Mouse (Mus musculus) left cerebral cortex, postnatal 25 days (tissue): ENCODE measurements at regions not wholly inside any gene's neighbourhood (a gene's known extent, or its start where the extent isn't known, plus 50 kb on each side); places are given as distances from the start of the nearest gene placed in this dataset.

Experiments
- DNase-seq, 2 experiments: peaks; one replicate each; pipeline ENCODE4 v3.0.0; 2022; ENCODE audit warnings: low spot score in 2 of 2, mixed read lengths in 1 of 2
- intact Hi-C: fragments of 180-260 bp; cut with DNase I; formaldehyde crosslinking; loops from one replicate; pipeline ENCODE4 v1.15.1; 2025

DNA sequence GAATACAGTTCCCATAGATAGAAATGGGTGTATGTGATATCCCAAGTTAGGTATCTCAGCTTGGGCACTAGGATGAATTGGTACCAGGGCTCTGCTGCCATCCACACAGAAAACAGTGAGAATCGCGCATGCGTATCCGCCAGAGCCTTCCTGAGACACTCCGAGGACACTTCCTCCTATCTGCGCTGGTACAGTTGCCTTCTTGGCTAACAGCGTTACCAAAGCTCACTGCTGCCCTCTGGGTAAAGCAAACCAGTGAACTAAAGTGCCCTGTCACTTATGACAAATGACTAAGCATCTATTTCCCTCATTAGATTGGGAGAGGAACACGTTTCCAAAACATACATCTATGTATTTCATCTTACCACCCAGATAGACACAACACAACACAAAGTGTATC is 78.8 kb upstream of the Tnfaip3 start:
- peak; percentile 20 to 40 for DNase-seq
- intact Hi-C loops = loop anchor here (5.0 kb wide), 1 partner anchor 77 kb away; the partner anchor contains the start of gene Tnfaip3

DNA sequence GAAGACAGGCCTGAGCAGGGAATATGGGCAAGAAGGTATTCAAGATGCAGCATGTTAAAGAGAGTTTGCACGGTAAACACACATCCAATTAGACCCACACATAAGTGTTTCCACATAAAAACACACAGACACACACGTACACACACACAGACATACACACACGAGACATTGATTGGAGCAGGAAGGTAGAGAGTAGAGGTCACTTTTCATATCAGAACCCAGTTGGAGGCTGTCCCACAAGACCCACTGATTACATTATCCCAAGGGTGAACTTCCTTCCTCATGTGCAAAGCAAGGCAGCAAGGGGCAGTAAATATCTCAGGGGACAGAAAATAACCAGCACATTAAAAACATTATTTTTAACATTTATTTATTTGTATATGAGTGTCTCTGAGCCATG is 78.2 kb upstream of the Tnfaip3 start:
- intact Hi-C loops = loop anchor here (5.0 kb wide), 1 partner anchor 76 kb away; the partner anchor contains the start of gene Tnfaip3
- no peak for DNase-seq

DNA sequence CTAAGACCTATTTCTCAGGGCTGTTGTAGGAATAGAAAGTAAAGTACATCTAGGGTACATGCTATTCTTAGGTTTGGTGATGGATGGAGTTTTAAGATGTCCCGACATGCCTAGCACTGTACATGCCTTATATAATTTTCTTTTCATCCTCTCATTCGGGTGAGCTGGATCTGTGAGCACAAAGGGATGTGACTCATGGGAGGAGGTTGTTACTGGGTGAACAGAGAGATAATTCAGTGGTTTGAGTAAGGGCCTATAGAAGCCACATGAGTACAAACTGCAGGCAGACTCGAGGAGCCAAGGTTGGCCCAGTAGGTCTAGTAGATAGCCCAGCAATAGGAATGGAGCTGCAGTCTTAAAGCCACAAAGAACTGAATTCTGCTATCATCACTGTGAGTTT is 76.5 kb upstream of the Tnfaip3 start:
- peak in 1 of 2 experiments; percentile 28 for DNase-seq
- intact Hi-C loops = loop anchor here (5.0 kb wide), 1 partner anchor 75 kb away; the partner anchor contains the start of gene Tnfaip3

GRCm38 (mm10) chr10:19091110-19091509 is 75.7 kb upstream of the Tnfaip3 start:
- intact Hi-C loops = loop anchor here (5.0 kb wide), 1 partner anchor 74 kb away; the partner anchor contains the start of gene Tnfaip3

DNA sequence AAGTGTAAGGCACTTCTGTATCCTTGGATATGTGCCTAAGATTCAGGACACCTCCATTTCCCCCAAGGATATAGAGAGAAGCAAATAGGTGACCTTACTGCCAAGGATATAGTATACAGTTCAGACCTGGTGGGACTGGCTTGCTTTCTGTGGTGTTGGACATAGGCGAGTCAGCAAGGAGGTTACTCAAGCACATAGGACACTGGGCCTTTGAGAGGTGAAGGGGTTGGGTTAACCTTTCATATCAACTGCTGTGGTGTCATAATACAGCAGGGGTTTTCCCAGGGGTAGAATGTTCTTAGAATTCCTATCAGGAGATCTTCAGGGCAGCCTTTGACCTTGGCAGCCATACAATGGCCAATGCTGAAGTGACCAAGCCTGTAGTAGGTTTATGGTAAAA is 71.5 kb upstream of the Tnfaip3 start:
- DNase-seq = no peak
- intact Hi-C loops = no loop called here

More at GRCm38 (mm10) chr10:19091110-19091509, 75.7 kb upstream of the Tnfaip3 start:
- no peak for DNase-seq

GRCm38 (mm10) chr10:19082136-19082535 is 66.7 kb upstream of the Tnfaip3 start:
- intact Hi-C loops = no loop called here
- no peak for DNase-seq

DNA sequence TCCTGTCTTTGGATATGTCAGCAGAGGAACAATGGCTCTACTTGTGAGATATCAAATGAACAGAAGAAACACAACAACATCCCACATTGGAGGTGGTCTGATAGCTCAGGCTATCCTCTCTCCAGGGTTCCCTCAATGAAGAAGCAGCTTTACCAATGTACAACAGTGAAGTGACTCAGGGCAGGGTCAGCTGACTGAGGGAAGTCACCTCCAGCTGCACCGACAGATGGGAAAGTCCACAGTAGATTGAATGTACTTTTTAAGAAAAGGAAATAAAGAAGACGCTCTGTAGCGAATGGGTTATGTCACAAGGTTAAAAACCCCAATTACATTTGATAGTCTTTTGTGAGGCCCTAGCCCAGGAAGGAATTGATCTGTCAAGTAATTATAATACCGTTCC is 62.6 kb upstream of the Tnfaip3 start:
- intact Hi-C loops = no loop called here

DNA sequence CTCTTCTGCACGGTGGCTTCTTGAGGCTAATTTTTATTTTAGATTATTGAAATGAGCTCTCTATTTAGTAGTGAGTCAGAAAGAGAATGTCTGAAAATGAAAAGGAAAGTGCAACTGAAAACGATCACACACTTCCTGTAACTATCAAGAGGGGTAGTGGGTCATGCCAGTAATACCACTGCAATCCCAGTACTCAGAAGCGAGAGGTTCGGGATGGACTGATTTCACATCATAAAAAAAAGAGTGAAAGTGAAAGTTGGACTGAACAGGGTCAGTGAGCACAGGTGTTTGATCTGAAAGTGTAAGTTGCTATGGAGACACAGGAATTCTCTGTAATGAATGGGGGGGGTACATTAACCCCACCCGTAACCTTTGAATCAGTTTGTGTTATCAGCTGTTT is 52.9 kb upstream of the Tnfaip3 start:
- no peak for DNase-seq
- intact Hi-C loops = no loop called here

More for the DNA sequence above, 62.6 kb upstream of the Tnfaip3 start:
- no peak for DNase-seq

GRCm38 (mm10) chr10:19067623-19068022 is 52.2 kb upstream of the Tnfaip3 start:
- intact Hi-C loops = no loop called here
- peak in 1 of 2 experiments; percentile 48 for DNase-seq

- intact Hi-C loops = no loop called here
- DNase-seq = no peak
Measured at GRCm38 (mm10) chr10:19066821-19067350, 51.4 kb upstream of the Tnfaip3 start.
